12 mouse cellular contexts compared by ENCODE assay signal in genomic region chrX:8314905-8315304, GRCm38 (mm10). TPM values are rescaled to one million over a fixed set of nuclear protein-coding genes. Genes with fewer than 3 reads are reported as not detected.
A peak's percentile ranks its signal among the peaks of the same experiment; 100 is the strongest.
DNase-seq lines count a peak whose midpoint lies in the region; ATAC-seq and TF ChIP-seq lines count a peak whose summit lies in the region.
"Not testable (repeated sequence)": the region's sequence is repeated elsewhere in the genome, so short reads cannot be mapped to it uniquely, and the experiment has no call there.
"Had no signal": no experiment of that assay in that cellular context is flagged by ENCODE, and none has a peak within 500 bp of the region (broad histone marks: within the 10 kb centered on the region; RNA-seq: fewer than 3 reads in every experiment).

No protein-coding gene starts in this region.

- H3K27me3 ChIP-seq in embryonic facial prominence, embryonic 11.5 days (ENCODE audit: control insufficient read depth, insufficient read depth, low read length); hindbrain, embryonic 11.5 days (ENCODE audit: control insufficient read depth, insufficient read depth, low read length); small intestine, adult 2 months (ENCODE audit: control insufficient read depth, insufficient read depth, low read length): not testable (repeated sequence)

- not testable (repeated sequence) for ATAC-seq in embryonic facial prominence, embryonic 11.5 days (replicated peaks; ENCODE audit: insufficient number of reproducible peaks, low FRiP score, low TSS enrichment, low read depth); hindbrain, embryonic 11.5 days (ENCODE audit: low FRiP score)

- not testable (repeated sequence) for H3K9ac ChIP-seq in embryonic facial prominence, embryonic 11.5 days (replicated peaks; ENCODE audit: low read length); hindbrain, embryonic 11.5 days (ENCODE audit: low read depth, low read length)

- H3K9me3 ChIP-seq in embryonic facial prominence, embryonic 11.5 days (replicated peaks; ENCODE audit: control insufficient read depth, low read length); hindbrain, embryonic 11.5 days (ENCODE audit: control insufficient read depth, low read length): not testable (repeated sequence)

- H3K36me3 ChIP-seq in embryonic facial prominence, embryonic 11.5 days (replicated peaks; ENCODE audit: control insufficient read depth, insufficient read depth, low read depth, low read length); hindbrain, embryonic 11.5 days (ENCODE audit: control insufficient read depth, insufficient read depth, low read length); small intestine, adult 2 months (ENCODE audit: control insufficient read depth, insufficient read depth, low read length): not testable (repeated sequence)

- WGBS in embryonic facial prominence, embryonic 11.5 days: 14% methylated on average over 7 of the region's 7 CpGs
- 14% methylated on average over 7 of the region's 7 CpGs for WGBS in hindbrain, embryonic 11.5 days
- 8% methylated on average over 7 of the region's 7 CpGs for WGBS in small intestine, adult 2 months

- not testable (repeated sequence) for H3K4me3 ChIP-seq in embryonic facial prominence, embryonic 11.5 days (ENCODE audit: low read depth, low read length); hindbrain, embryonic 11.5 days (ENCODE audit: low read depth, low read length); small intestine, adult 2 months (ENCODE audit: low read depth, low read length)

- H3K4me1 ChIP-seq in embryonic facial prominence, embryonic 11.5 days (ENCODE audit: control insufficient read depth, insufficient read depth, low read length); hindbrain, embryonic 11.5 days (replicated peaks; ENCODE audit: control insufficient read depth, insufficient read depth, low read length); small intestine, adult 2 months (ENCODE audit: control insufficient read depth, insufficient read depth, insufficient read length, low read length): not testable (repeated sequence)

- peak; percentile 83 for DNase-seq in ES-CJ7 (ENCODE audit: low read depth, low spot score)
- DNase-seq in brain, adult 2 months (ENCODE audit: low read depth, low spot score): peak; percentile 6
- peak; percentile 18 for DNase-seq in embryonic facial prominence, embryonic 11.5 days (ENCODE audit: low spot score)
- peak; percentile 8 for DNase-seq in hindbrain, embryonic 11.5 days (ENCODE audit: low spot score)
- DNase-seq in layer of hippocampus, postnatal 25 days (ENCODE audit: extremely low spot score in 1 of 2, low spot score in 1 of 2): peak; percentile 5 to 52
- DNase-seq in lung, postnatal 36 days: peak; percentile 83
- peak; percentile 9 for DNase-seq in urinary bladder, postnatal 10 days (ENCODE audit: low spot score)

- not testable (repeated sequence) for H3K27ac ChIP-seq in embryonic facial prominence, embryonic 11.5 days (replicated peaks; ENCODE audit: low read depth, low read length); hindbrain, embryonic 11.5 days (ENCODE audit: low read depth, low read length); small intestine, adult 2 months (ENCODE audit: insufficient read depth, low read depth, low read length)

- not testable (repeated sequence) for TF ChIP-seq POLR2A in small intestine, adult 2 months (IDR thresholded peaks at IDR 0.05; ENCODE audit: low read depth, low read length)

- peak; percentile 38; the same call in 1 of the 2 replicates for TF ChIP-seq CTCF in small intestine, adult 2 months (IDR thresholded peaks at IDR 0.05; ENCODE audit: extremely low read depth, insufficient read length, insufficient replicate concordance, low read depth, low read length)

- H3K4me2 ChIP-seq in embryonic facial prominence, embryonic 11.5 days (ENCODE audit: low read depth, low read length); hindbrain, embryonic 11.5 days (replicated peaks; ENCODE audit: low read depth, low read length): not testable (repeated sequence)

RNA-seq across cellular contexts. Expression of gene Ssxb10, which starts 12.3 kb away (rescaled TPM):
- not detected in 2 replicates for polyA plus RNA-seq in embryonic facial prominence, embryonic 11.5 days (2014; fragmentation: Nextera tagmentation; extraction: Ambion mirVana)
- not detected in 2 replicates for polyA plus RNA-seq in hindbrain, embryonic 11.5 days (2014; fragmentation: Nextera tagmentation; extraction: Ambion mirVana)
- total RNA-seq in layer of hippocampus, postnatal 25 days (2021): not detected
- not detected in 2 replicates for polyA plus RNA-seq in small intestine, adult 2 months (2012; rRNA removed)
- total RNA-seq: gastrocnemius, postnatal 36 days had no signal
- polyA plus RNA-seq: kidney, embryonic 14.5 days; midbrain, embryonic 11.5 days; stomach, embryonic 15.5 days had no signal

RNA-seq across cellular contexts. Expression of gene Slc38a5, which starts 44.0 kb away (rescaled TPM):
- polyA plus RNA-seq in embryonic facial prominence, embryonic 11.5 days (2014; fragmentation: Nextera tagmentation; extraction: Ambion mirVana): 3.9 and 4.8 TPM in 2 replicates
- 5.5 and 5.7 TPM in 2 replicates for polyA plus RNA-seq in hindbrain, embryonic 11.5 days (2014; fragmentation: Nextera tagmentation; extraction: Ambion mirVana)
- 1 to 10 TPM; 5.3 to 7.9 TPM for total RNA-seq in layer of hippocampus, postnatal 25 days (2021)
- 0.24 and 19.1 TPM in 2 replicates for polyA plus RNA-seq in small intestine, adult 2 months (2012; rRNA removed)
- total RNA-seq: gastrocnemius, postnatal 36 days had no signal

RNA-seq across cellular contexts. Expression of gene Ssxb9, which starts 51.9 kb away (rescaled TPM):
- not detected in 2 replicates for polyA plus RNA-seq in embryonic facial prominence, embryonic 11.5 days (2014; fragmentation: Nextera tagmentation; extraction: Ambion mirVana)
- polyA plus RNA-seq in hindbrain, embryonic 11.5 days (2014; fragmentation: Nextera tagmentation; extraction: Ambion mirVana): not detected in 2 replicates
- not detected for total RNA-seq in layer of hippocampus, postnatal 25 days (2021)
- polyA plus RNA-seq in small intestine, adult 2 months (2012; rRNA removed): not detected in 2 replicates
- total RNA-seq: gastrocnemius, postnatal 36 days had no signal
- polyA plus RNA-seq: kidney, embryonic 14.5 days; midbrain, embryonic 11.5 days; stomach, embryonic 15.5 days had no signal

Comparison
In these comparisons a context has a peak if more than half of its experiments do, and no peak if none do; other contexts are left out.
1. DNase-seq: peak in every context shown above with its lines; median percentile 83 in ES-CJ7; 83 in lung, postnatal 36 days; 28 in layer of hippocampus, postnatal 25 days; 18 in embryonic facial prominence, embryonic 11.5 days; 9 in urinary bladder, postnatal 10 days; 8 in hindbrain, embryonic 11.5 days; 6 in brain, adult 2 months.